In genomic region chr13:28416887-28417286, GRCm38 (mm10) we compare ENCODE assay signal across 8 mouse cellular contexts.
DNase-seq lines count a peak whose midpoint lies in the region; ATAC-seq lines count a peak whose summit lies in the region.

No protein-coding gene starts in this region.

- H3K36me3 ChIP-seq in hindbrain, embryonic 12.5 days = no peaks in the 10 kb centered on the region
- no peaks in the 10 kb centered on the region for H3K36me3 ChIP-seq in limb, embryonic 11.5 days (ENCODE audit: control insufficient read depth, insufficient read depth, low read length)

- 20% methylated on average over 8 of the region's 8 CpGs for WGBS in hindbrain, embryonic 12.5 days
- WGBS in limb, embryonic 11.5 days = 42% methylated on average over 8 of the region's 8 CpGs

- H3K4me2 ChIP-seq in hindbrain, embryonic 12.5 days (replicated peaks) = peak overlapping the region; percentile 46
- peak overlapping the region; percentile 23; the same call in 1 of the 2 replicates for H3K4me2 ChIP-seq in limb, embryonic 11.5 days (ENCODE audit: low read depth, severe bottlenecking)

- peak; percentile 38 for ATAC-seq in hindbrain, embryonic 12.5 days (ENCODE audit: low FRiP score)
- no peak for ATAC-seq in limb, embryonic 11.5 days (ENCODE audit: insufficient number of reproducible peaks, low FRiP score, low TSS enrichment, low read depth)

- no peaks in the 10 kb centered on the region for H3K27me3 ChIP-seq in hindbrain, embryonic 12.5 days
- no peaks in the 10 kb centered on the region for H3K27me3 ChIP-seq in limb, embryonic 11.5 days (ENCODE audit: control insufficient read depth, insufficient read depth, low read length)

- peaks cover 51% of the 10 kb centered on the region for H3K4me1 ChIP-seq in hindbrain, embryonic 12.5 days
- peaks cover 29% of the 10 kb centered on the region for H3K4me1 ChIP-seq in limb, embryonic 11.5 days (ENCODE audit: control insufficient read depth, insufficient read depth, low read length)

- H3K27ac ChIP-seq in hindbrain, embryonic 12.5 days = peak overlapping the region; percentile 94
- no peak overlapping the region; the same call in 1 of the 2 replicates for H3K27ac ChIP-seq in limb, embryonic 11.5 days (replicated peaks; ENCODE audit: low read depth, low read length)

- peak overlapping the region; percentile 8 for H3K4me3 ChIP-seq in hindbrain, embryonic 12.5 days
- no peak overlapping the region for H3K4me3 ChIP-seq in limb, embryonic 11.5 days (ENCODE audit: low read depth, low read length)

- no peaks in the 10 kb centered on the region for H3K9me3 ChIP-seq in hindbrain, embryonic 12.5 days (replicated peaks)
- H3K9me3 ChIP-seq in limb, embryonic 11.5 days (ENCODE audit: control insufficient read depth, low read length) = no peaks in the 10 kb centered on the region; the same call in 1 of the 2 replicates

- DNase-seq in left cerebral cortex, adult 18-20 months (ENCODE audit: low spot score in 2 of 2) = peak; percentile 12 to 25
- DNase-seq in left cerebral cortex, adult 11 months (ENCODE audit: low spot score) = no peak
- peak; percentile 42 for DNase-seq in embryo, embryonic 10.5 days (ENCODE audit: low spot score)
- no peak for DNase-seq in limb, embryonic 11.5 days (ENCODE audit: low spot score)
- DNase-seq in right cerebral cortex, adult 2 months (ENCODE audit: low spot score in 2 of 2) = peak; percentile 51 to 56
- no peak for DNase-seq in Muller cell, postnatal 12 days (ENCODE audit: inconsistent ontology term)
- DNase-seq in adrenal gland, postnatal 10 days = no peak

- peak overlapping the region; percentile 19 for H3K9ac ChIP-seq in hindbrain, embryonic 12.5 days
- H3K9ac ChIP-seq in limb, embryonic 11.5 days (ENCODE audit: low read length) = no peak overlapping the region

Comparison
In these comparisons a context has a peak if more than half of its experiments do, and no peak if none do; other contexts are left out.
1. DNase-seq: peak in left cerebral cortex, adult 18-20 months (2 of 2), embryo, embryonic 10.5 days (single experiment) and right cerebral cortex, adult 2 months (2 of 2); none in left cerebral cortex, adult 11 months (single experiment), limb, embryonic 11.5 days (single experiment), Muller cell, postnatal 12 days (single experiment) and adrenal gland, postnatal 10 days (single experiment).